ENCODE assay signal across 10 mouse cellular contexts in genomic region chr3:79110153-79110552, GRCm38 (mm10).
A peak's percentile ranks its signal among the peaks of the same experiment; 100 is the strongest.
DNase-seq lines count a peak whose midpoint lies in the region; ATAC-seq and TF ChIP-seq lines count a peak whose summit lies in the region.
"Had no signal": no experiment of that assay in that cellular context is flagged by ENCODE, and none has a peak within 500 bp of the region (broad histone marks: within the 10 kb centered on the region; RNA-seq: fewer than 3 reads in every experiment).

No protein-coding gene starts in this region.

- no peak overlapping the region for H3K27ac ChIP-seq in layer of hippocampus, adult 2 months
- H3K27ac ChIP-seq in hindbrain, embryonic 10.5 days, result no peak overlapping the region

- WGBS in hindbrain, embryonic 10.5 days, result 95% methylated on average over 6 of the region's 6 CpGs

- in situ Hi-C loops in Patski (cut with MboI; ENCODE audit: low pct_unique_long_range_greater_than_20kb), result no loop called here

- TF ChIP-seq CTCF in layer of hippocampus, adult 2 months (conservative IDR thresholded peaks at IDR 0.05), result peak; percentile 75
- TF ChIP-seq CTCF in Patski (IDR thresholded peaks at IDR 0.05), result peak; percentile 75

- peaks cover 6% of the 10 kb centered on the region for H3K36me3 ChIP-seq in hindbrain, embryonic 10.5 days

- H3K4me1 ChIP-seq in hindbrain, embryonic 10.5 days (replicated peaks), result no peaks in the 10 kb centered on the region

- no peak for ATAC-seq in Patski
- ATAC-seq in megakaryocyte progenitor cell, adult 5-6 weeks (replicated peaks; ENCODE audit: poor library complexity), result peak; percentile 86
- no peak for ATAC-seq in erythroblast, adult 5-6 weeks (replicated peaks; ENCODE audit: low FRiP score, poor library complexity, severe bottlenecking)

- H3K9me3 ChIP-seq in hindbrain, embryonic 10.5 days, result no peaks in the 10 kb centered on the region; the same call in 1 of the 2 replicates

- peak; percentile 35 for DNase-seq in adrenal gland, postnatal 10 days
- DNase-seq in adrenal gland, postnatal 25 days, result no peak
- DNase-seq in layer of hippocampus, adult 2 months (ENCODE audit: low spot score in 2 of 2), result no peak
- DNase-seq in layer of hippocampus, adult 8-10 months (ENCODE audit: low spot score in 2 of 2), result no peak
- DNase-seq in Patski (ENCODE audit: low read depth, low spot score), result no peak
- DNase-seq in hindbrain, embryonic 10.5 days (ENCODE audit: low spot score), result no peak
- DNase-seq: cerebellum, adult 11-12 months; heart, adult 11 months had no signal

- CTCF ChIA-PET in Patski (lab: Charles Lee), result interaction anchor here (1.3 to 10.7 kb wide), 4 partner anchors 11 to 90 kb away, joined by 3 to 93 read pairs (median 4); no protein-coding TSS in a partner anchor

- H3K4me3 ChIP-seq in layer of hippocampus, adult 2 months, result no peak overlapping the region
- H3K4me3 ChIP-seq in hindbrain, embryonic 10.5 days, result no peak overlapping the region

- POLR2A ChIA-PET in Patski (lab: Charles Lee), result no interaction called here

- H3K27me3 ChIP-seq in Patski, result no peaks in the 10 kb centered on the region
- no peaks in the 10 kb centered on the region for H3K27me3 ChIP-seq in hindbrain, embryonic 10.5 days (ENCODE audit: insufficient read depth, poor library complexity, severe bottlenecking)
